Mouse (Mus musculus): ENCODE measurements around the gene Tnfsf13.

DNA sequence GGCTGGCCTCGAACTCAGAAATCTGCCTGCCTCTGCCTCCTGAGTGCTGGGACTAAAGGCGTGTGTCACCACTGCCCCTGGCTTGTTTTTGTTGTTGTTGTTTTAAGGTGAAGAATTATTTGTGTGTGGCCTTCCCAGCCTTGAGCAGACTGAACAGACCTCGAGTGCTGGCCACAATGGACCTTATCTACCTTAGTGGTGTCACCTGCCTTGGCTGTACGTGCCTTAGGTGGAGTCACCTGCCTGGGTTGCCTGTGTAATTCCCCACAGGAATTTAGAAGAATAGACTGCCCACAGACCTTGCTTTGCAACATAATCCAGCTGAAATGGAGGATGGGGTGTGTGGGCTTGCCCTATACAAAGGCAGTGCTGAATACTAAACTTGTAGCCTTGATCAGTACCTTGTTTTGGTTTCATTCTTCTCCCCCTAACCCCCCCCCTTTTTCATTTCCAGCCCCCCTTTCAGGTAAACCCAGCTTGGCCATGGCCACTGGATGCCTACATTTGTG is 22.3 kb upstream of the Tnfsf13 start:
- TF ChIP-seq POLR2A (IDR thresholded peaks at IDR 0.05; ENCODE audit: borderline replicate concordance, extremely low read depth, low read depth, low read length) (no peak), CTCF (IDR thresholded peaks at IDR 0.05; ENCODE audit: insufficient read depth, low read length) (no peak)
